Mouse (Mus musculus) erythroblast, embryonic 14.5 days (primary cell): ENCODE measurements around the gene Adarb1. TPM values are rescaled to one million over a fixed set of nuclear protein-coding genes. Genes with fewer than 3 reads are reported as not detected.

Source experiments
- H3K27me3 ChIP-seq: 2 replicates; pipeline ENCODE4 v1.6.1; 2012; ENCODE audit warnings: inconsistent platforms; ENCODE audit not compliant: control insufficient read depth
- H3K36me3 ChIP-seq: 2 replicates; pipeline ENCODE4 v1.6.1; 2012; ENCODE audit warnings: mild to moderate bottlenecking, inconsistent platforms; ENCODE audit not compliant: control insufficient read depth
- H3K4me1 ChIP-seq: 2 replicates; pipeline ENCODE4 v1.6.1; 2012; ENCODE audit warnings: inconsistent platforms; ENCODE audit not compliant: control insufficient read depth
- H3K4me3 ChIP-seq: replicated peaks from 2 replicates; pipeline ENCODE3; 2012; ENCODE audit warnings: moderate library complexity, mild to moderate bottlenecking, inconsistent platforms
- H3K9me3 ChIP-seq: 2 replicates; pipeline ENCODE4 v1.6.1; 2012; ENCODE audit warnings: low read length, inconsistent platforms, mixed read lengths; ENCODE audit not compliant: control insufficient read depth
- GATA1 ChIP-seq: IDR thresholded peaks from 2 replicates; pipeline ENCODE4 v1.6.1; 2012; ENCODE audit warnings: low read length, inconsistent platforms, mixed read lengths
- TAL1 ChIP-seq: IDR thresholded peaks from 3 replicates; pipeline ENCODE4 v1.6.1; 2012; ENCODE audit warnings: low read length, inconsistent platforms, mixed read lengths
- polyA plus RNA-seq: library from polyadenylated mRNA; stranded (reverse); fragments of >175 nt; gene quantifications from 2 replicates; pipeline ENCODE4 v1.2.3, GENCODE M21; 2012

Adarb1 gene
- polyA plus RNA-seq, 1 experiment, result not detected

GRCm38 (mm10) chr10:77258041-77258590 is 160.0 kb downstream of the Adarb1 start:
- Histone ChIP-seq H3K27me3 (peaks cover 13% of the 10 kb centered on the region), H3K4me3 (peak overlapping the region; percentile 90), H3K9me3 (no peaks in the 10 kb centered on the region), H3K36me3 (peaks cover 29% of the 10 kb centered on the region), H3K4me1 (peaks cover 33% of the 10 kb centered on the region)
- TF ChIP-seq TAL1 (no peak), GATA1 (no peak)

GRCm38 (mm10) chr10:77255676-77256075 is 162.4 kb downstream of the Adarb1 start:
- TF ChIP-seq TAL1, result no peak
- TF ChIP-seq GATA1, result no peak
- peaks cover 48% of the 10 kb centered on the region for H3K4me1 ChIP-seq

GRCm38 (mm10) chr10:77255231-77255630 is 162.8 kb downstream of the Adarb1 start:
- H3K4me1 ChIP-seq, result peaks cover 43% of the 10 kb centered on the region
- H3K9me3 ChIP-seq, result 0 out of 2 replicates have a peak, but pooled peaks cover 2% of the 10 kb centered on the region
- TF ChIP-seq GATA1, result no peak
- TF ChIP-seq TAL1, result no peak
- no peaks in the 10 kb centered on the region; the same call in 1 of the 2 replicates for H3K36me3 ChIP-seq
- peaks cover 20% of the 10 kb centered on the region for H3K27me3 ChIP-seq
- H3K4me3 ChIP-seq, result no peak overlapping the region

More at GRCm38 (mm10) chr10:77255676-77256075, 162.4 kb downstream of the Adarb1 start:
- H3K4me3 ChIP-seq, result no peak overlapping the region
- H3K9me3 ChIP-seq, result 0 out of 2 replicates have a peak, but pooled peaks cover 2% of the 10 kb centered on the region
- peaks cover 20% of the 10 kb centered on the region for H3K27me3 ChIP-seq
- H3K36me3 ChIP-seq, result peaks cover 4% of the 10 kb centered on the region

GRCm38 (mm10) chr10:77252790-77253189 is 165.3 kb downstream of the Adarb1 start:
- Histone ChIP-seq H3K4me1 (peaks cover 28% of the 10 kb centered on the region), H3K4me3 (no peak overlapping the region), H3K9me3 (0 out of 2 replicates have a peak, but pooled peaks cover 2% of the 10 kb centered on the region), H3K27me3 (peaks cover 20% of the 10 kb centered on the region), H3K36me3 (no peaks in the 10 kb centered on the region)
- TF ChIP-seq GATA1, result no peak
- TF ChIP-seq TAL1, result no peak

- TF ChIP-seq TAL1 (no peak), GATA1 (no peak)
- H3K4me3 ChIP-seq, result no peak overlapping the region
- peaks cover 23% of the 10 kb centered on the region for H3K4me1 ChIP-seq
- H3K36me3 ChIP-seq, result no peaks in the 10 kb centered on the region
- 0 out of 2 replicates have a peak, but pooled peaks cover 2% of the 10 kb centered on the region for H3K9me3 ChIP-seq
- peaks cover 15% of the 10 kb centered on the region for H3K27me3 ChIP-seq
Observed at GRCm38 (mm10) chr10:77251784-77252539, 166.1 kb downstream of the Adarb1 start.

GRCm38 (mm10) chr10:77251223-77251783 is 166.8 kb downstream of the Adarb1 start:
- H3K4me3 ChIP-seq, result no peak overlapping the region
- TF ChIP-seq TAL1 (no peak), GATA1 (no peak)

GRCm38 (mm10) chr10:77247707-77248106 is 170.4 kb downstream of the Adarb1 start:
- H3K4me1 ChIP-seq, result peaks cover 22% of the 10 kb centered on the region

More at GRCm38 (mm10) chr10:77251223-77251783, 166.8 kb downstream of the Adarb1 start:
- Histone ChIP-seq H3K9me3 (0 out of 2 replicates have a peak, but pooled peaks cover 2% of the 10 kb centered on the region), H3K4me1 (peaks cover 23% of the 10 kb centered on the region), H3K36me3 (no peaks in the 10 kb centered on the region), H3K27me3 (peaks cover 18% of the 10 kb centered on the region)

GRCm38 (mm10) chr10:77247048-77247447 is 171.0 kb downstream of the Adarb1 start:
- peaks cover 16% of the 10 kb centered on the region for H3K4me1 ChIP-seq
- TF ChIP-seq TAL1 (no peak), GATA1 (no peak)

More at GRCm38 (mm10) chr10:77247707-77248106, 170.4 kb downstream of the Adarb1 start:
- H3K27me3 ChIP-seq, result peaks cover 15% of the 10 kb centered on the region
- no peaks in the 10 kb centered on the region for H3K36me3 ChIP-seq
- H3K4me3 ChIP-seq, result no peak overlapping the region
- TF ChIP-seq TAL1 (no peak), GATA1 (no peak)
- H3K9me3 ChIP-seq, result 0 out of 2 replicates have a peak, but pooled peaks cover 2% of the 10 kb centered on the region

GRCm38 (mm10) chr10:77244777-77245176 is 173.3 kb downstream of the Adarb1 start:
- Histone ChIP-seq H3K36me3 (no peaks in the 10 kb centered on the region), H3K4me1 (peaks cover 13% of the 10 kb centered on the region), H3K27me3 (peaks cover 9% of the 10 kb centered on the region), H3K9me3 (no peaks in the 10 kb centered on the region), H3K4me3 (no peak overlapping the region)
- TF ChIP-seq TAL1, result no peak
- no peak for TF ChIP-seq GATA1

More at GRCm38 (mm10) chr10:77247048-77247447, 171.0 kb downstream of the Adarb1 start:
- peaks cover 15% of the 10 kb centered on the region for H3K27me3 ChIP-seq
- no peaks in the 10 kb centered on the region for H3K36me3 ChIP-seq
- H3K9me3 ChIP-seq, result 0 out of 2 replicates have a peak, but pooled peaks cover 2% of the 10 kb centered on the region
- H3K4me3 ChIP-seq, result no peak overlapping the region
